Mouse (Mus musculus) heart, adult 11 months (tissue): Measurements from ENCODE around the gene Sertad3.

Experiments
- DNase-seq: peaks from one replicate; pipeline ENCODE4 v3.0.0; 2022

Gene Sertad3

DNA sequence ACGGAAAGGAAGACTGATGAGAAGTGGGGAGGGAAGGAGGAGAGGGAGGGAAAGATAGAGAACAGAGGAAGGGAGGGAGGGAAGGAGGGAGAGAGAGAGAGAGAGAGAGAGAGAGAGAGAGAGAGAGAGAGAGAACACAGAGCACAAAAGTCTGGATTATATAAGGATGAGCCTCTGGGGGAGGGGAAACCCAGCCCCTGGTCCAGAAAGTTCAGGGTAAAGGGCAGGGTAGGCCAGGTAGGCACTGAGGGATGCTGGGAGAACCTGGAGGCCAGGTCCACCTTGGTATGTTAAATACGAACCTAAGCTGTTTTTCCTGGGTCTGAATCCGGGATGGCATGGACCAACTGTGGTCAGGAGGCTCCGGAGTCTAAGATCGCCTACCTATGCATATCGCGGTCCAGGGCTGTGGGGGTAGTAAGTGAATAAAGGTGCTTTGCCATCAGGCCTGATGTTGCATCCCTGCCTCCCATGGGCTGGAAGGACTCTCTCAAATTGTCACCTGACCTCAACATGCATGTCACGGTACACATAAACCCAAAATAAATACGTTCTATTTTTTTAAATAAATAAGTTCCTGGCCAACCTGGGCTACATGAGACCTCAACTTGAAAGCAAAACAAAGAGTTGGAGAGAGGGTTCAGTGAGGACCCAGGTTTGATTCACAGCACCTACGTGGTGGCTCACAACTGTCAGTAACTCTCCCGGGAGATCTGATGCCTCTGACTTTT, 2.0 kb upstream of the Sertad3 start:
- peak; percentile 91 for DNase-seq

DNA sequence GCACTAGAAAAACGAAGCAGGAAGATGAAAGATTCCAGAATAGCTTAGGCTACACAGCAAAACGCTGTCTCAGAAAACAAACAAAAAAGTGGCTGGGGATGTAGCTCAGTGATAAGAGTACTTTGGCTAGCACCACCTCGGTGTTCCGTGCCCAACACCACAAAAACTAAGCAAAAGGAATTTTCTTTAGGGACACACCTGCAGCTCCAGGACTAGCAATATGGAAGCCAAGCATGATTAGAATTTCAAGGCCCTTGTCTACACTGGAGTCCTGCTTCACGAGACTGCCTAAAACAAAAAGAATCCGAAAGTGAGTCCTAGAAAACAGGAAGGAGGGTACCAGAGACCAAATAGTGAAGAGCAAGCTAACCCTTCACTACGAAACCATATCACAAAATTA, 972 bp upstream of the Sertad3 start:
- DNase-seq: peak; percentile 93

DNA sequence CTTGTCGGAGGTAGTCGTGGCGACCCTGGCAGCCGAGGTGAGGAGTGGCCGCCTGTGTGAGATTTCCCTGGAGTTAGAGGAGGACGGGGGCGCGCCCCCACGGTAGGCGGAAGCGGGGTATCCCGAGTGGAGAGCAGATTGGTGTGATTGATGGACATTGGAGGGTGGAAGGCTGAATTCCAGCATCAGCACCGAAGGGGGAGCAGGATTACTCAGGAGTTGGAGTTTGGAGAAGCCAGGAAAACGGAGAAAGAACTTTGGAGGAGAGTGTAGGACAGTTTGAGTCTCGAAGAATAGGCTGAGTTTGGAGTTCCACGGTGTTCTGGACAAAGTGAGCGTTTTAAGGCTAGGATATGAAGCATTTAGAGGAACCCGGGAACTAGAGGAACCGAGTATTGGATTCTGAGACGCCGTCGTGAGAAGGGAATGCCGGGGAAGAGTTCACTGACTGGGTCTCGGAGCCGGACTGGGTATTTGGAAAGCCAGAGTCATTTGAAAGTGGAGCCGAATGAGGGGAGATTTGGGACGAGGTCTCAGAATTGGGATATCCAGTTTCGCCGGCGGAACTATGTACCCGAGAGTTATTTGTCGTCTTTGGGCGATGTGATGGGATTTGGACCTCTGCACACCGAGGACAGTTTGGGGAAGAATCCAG, 394 bp downstream of the Sertad3 start:
- no peak for DNase-seq

DNA sequence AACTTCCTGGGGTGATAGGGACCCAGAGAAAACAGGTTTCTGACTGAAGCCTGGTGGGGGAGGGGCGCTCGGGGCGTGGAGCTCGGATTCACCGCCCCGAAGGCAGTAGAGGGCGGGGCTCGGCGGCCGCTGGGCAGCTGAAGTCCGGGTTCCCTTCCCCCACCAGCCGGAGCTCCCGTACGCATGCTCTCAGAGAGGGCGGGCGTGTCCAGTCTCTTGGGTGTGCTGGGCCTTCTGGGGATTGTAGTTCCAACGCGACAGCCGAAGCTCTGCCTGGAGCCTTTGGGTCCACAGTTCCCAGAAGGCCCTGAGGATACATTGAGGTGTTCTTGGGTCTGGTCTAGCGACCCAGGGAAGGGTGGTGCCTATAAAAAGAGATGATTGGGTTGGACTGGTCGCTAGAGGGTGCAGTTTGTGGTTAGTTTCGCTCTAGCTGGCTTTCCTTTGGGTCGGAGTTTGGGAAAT, 954 bp downstream of the Sertad3 start:
- DNase-seq: peak; percentile 100

DNA sequence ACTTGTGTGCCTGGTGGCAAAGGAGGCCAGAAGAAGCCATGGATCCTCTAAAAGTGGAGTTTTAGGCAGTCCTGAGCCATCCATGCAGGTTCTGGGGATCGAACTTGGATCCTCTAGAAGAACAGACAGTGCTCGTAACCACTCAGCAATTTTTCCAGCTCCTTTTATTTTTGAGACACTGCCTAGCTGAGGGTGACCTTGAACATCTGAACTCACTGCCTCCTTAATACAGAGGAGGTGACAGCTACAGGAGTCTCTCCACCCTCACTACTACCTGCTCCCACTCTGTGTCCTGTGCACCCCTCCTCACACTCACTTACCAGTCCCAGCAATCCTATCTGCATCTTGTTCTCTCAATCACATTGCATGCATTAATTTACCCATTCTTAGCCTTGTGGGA, 2.0 kb downstream of the Sertad3 start:
- no peak for DNase-seq

DNA sequence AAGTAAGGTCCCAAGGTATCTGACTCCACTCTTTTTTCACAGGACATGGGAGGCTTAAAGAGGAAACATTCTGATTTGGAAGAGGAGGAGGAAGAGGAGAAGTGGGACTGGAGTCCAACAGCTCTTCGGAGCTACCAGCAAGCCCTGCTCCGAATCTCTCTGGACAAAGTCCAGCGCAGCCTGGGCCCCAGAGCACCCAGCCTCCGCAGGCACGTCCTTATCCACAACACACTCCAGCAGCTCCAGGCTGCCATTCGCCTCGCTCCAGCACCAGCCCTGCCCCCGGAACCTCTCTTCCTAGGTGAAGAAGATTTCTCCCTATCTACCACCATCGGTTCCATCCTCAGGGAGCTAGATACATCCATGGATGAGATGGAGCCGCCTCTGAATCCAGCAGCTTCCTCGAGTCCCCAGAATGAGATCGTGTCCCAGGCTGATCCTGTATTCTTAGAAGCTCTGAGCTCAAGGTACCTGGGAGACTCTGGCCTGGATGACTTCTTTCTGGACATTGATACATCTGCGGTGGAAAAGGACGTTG, 2.6 kb downstream of the Sertad3 start:
- no peak for DNase-seq

DNA sequence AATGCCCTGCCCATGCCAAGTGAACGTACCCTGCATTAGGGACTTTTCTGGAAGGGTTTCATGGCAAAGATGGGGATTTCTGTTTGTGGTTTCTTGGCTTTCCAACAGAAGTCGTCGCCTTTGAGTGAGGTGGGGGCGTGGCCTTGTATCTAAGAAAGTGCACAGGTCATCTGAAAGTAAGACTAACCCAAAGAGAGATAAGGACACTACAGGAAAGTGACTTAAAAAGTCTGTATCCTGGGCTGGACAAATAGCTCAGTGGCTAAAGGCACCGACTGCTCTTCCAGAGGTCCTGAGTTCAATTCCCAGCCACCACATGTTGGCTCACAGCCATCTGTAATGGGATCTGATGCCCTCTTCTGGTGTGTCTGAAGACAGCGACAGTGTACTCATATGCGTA, 5.0 kb downstream of the Sertad3 start:
- no peak for DNase-seq

DNA sequence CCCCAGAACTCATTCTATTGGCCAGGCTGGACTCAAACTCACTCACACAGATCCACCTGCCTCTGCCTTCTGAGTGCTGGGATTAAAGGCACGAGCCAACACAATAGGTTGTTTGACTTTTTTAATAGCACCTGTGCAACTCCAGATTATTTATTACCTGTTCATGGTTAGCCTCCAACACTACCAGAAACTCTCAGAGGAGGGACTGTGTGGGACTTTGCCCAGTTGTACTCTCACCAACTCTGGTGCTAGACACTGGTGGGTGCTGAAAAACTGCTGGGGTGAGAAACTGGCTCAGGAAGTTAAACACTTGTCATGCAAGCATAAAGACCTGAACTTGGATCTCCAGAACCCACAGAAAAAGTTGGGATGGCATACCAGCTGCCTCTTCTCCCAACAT, 6.2 kb downstream of the Sertad3 start:
- DNase-seq: no peak

DNA sequence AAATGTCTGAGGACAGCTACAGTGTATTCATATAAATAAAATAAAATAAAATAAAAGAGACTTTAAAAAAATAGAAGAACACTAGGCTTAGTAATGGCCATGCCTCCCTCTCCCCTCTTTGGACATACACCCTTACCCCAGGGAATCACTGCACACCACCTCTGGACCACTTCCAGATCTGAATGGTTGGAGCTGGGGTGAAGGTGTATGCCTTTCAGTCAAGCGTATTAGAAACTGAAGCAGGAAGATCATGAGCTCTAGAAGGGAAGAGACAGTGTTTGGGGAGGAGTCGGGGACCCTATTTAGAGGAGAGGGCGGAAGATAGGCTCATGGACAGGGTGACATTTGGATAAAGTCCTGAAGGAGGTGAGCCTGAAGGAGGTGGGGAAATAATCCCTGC, 6.9 kb downstream of the Sertad3 start:
- peak; percentile 89 for DNase-seq

DNA sequence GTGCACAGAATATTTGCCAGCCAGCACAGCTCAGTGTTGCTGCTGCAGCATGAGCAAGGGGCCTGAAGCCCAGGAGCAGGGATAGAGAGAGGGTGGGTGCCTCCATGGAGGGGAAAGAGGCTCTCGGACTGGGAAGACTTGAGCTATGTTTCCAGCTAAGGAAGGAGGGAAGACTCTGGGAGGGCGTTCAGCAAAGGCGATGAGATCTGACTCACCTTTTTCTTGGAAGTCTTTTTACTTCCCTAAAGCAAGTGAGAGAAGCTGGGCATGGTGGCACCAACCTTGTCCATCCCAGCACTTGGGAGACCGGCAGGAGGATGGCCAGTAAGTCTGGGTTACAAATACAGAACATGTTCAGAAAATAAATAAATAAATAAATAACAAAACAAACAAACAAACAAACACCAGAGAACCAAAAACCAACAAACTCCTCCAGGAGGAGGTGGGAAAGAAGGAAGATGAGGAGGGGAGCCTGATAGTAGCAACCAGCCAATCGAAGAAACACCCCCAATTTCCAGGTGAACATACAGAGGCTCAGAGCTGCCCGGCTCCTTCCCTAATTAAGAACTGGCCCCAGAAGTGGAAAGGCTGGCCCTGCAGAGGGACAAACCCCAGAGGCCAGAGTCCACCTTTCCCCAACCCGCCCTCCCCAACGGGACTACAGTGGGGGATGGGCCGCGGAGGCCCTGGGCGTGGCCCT, 7.5 kb downstream of the Sertad3 start:
- no peak for DNase-seq

DNA sequence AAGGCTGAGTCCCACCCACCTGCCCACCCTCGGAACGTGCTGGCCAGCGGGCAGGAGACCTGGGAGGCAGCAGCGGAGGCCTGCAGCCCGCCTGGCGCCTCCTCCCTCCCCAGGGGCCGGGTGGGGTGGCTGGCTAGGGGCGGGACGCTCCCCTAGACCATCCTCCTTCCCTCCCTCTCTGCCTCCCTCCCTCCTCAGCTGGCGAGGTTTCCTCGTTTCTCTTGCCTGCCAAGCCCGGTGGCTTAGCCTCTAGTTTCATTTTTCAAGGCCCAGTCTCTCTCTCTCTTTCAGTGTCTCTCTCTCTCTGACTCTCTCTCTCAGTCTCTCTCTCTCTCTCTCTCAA, 8.0 kb downstream of the Sertad3 start:
- DNase-seq: peak; percentile 100

DNA sequence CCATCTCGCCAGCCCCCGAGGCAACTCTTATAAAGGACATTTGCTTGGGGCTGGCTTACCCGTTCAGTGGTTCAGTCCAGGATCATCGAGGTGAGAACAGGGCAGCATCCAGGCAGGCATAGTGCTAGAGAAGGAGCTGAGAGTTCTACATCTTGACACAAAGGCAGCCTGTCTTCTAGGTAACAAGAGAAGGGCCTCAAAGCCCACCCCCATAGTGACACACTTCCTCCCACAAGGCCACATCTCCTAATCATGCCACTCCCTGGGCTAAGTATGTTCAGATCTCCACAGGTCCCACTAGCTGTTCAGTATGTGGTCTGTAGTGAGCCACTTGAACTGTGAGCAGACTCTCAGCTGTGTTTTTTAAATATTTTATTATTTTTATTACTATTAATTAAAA, 10.3 kb downstream of the Sertad3 start:
- no peak for DNase-seq

DNA sequence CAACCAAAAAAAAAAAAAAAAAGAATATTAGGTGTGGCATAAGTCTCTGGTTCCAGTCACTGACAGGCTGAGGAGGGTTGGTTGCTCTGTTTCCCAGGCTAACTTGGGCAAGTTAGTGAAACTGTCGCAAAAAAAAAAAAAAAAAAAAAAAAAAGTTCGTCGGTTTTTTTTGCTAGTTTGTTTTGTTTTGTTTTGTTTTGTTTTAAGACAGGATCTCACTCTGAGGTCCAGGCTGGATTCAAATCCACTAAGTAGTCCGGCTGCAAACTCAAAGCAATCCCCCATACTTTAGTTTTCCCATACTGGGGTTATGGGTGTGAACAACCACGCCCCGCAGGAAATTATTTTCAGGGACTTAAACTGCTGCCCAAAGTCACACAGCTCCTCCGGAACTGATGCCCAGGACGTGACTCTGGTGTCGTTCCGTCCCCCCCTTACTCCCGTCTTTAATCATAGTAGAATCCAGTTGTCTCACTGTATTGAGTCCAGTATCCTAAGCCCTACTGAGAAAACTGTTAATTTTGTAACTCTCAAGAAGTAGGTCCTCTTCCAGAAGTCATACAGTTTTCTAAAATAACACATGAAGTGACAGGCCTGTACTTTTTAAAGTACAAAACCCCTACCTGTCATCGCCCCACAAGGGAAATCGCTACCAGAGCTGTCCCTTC, 12.7 kb downstream of the Sertad3 start:
- DNase-seq: no peak

DNA sequence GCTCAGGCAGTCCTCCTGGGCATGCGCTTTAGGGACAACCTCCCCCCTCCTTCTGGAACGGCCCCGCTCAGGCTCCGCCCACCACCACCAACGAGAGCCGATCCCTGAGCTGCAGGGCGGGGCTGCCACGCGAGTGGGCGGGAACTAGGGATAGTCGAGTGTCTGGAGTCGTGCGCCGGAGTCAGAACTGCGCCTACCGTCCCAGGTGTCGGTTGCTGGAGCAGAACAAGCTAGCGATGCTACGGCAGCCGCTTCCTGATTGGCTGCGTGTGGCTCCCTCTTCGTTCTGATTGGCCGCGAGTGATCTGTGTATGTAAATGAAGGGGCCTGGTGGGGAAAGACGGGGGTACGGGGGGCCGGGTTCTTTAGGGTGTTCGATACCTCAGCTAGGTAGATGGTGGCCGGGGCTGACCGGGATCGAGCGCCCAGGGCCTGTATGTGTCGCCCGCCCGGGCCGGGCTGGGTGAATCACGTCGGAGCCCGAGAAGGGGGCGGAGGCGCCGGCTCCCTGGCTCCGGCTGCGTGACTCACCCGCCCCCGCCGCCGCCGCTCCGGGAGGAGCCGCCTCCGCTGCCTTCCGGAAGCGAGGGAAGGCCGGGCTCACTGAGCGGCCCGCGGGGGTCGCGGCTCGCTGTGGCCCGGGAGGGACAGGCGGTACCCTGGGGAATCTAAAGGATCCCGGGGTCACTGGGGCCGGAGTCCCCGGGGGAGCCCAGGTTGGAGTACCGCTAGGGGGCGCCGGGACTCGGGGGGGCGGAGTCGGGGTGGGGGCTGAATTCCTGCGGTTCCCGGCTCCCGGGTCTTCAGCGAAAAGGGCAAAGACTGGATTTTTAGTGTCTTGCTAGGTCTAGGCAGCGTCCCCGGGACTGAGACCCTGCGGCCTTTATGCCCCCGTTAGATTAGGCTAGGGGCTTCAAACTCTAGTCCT, 13.5 kb downstream of the Sertad3 start, which contains the start of gene Sertad1:
Gene Sertad1 (plus strand): TSS at position 141 of the 928 bp plus-strand sequence.
- peak; percentile 100 for DNase-seq

DNA sequence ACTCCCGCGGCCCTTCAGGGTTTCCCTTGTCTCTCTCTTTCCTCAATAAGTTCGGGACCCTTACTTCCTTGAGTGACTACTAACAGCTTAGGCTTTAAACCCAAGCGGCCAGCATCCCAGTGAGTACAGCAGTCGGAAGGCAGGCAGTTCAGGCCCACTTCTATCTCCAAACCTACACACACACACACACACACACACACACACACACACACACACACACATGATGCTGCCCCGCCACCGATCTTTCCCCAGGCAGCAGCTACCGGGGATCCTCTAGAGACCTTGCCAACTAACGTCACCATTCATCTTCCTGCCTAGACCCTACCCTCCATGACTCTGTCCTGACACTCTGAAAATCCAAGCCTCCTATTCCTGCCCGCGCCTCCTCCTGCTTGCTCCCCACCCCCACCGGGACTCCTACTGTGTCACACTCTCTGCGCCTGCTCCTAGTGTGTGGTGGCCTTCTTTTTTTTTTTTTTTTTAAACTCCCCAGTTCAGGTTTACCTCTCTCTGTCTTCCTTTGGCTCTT, 14.2 kb downstream of the Sertad3 start:
- DNase-seq: peak; percentile 98

DNA sequence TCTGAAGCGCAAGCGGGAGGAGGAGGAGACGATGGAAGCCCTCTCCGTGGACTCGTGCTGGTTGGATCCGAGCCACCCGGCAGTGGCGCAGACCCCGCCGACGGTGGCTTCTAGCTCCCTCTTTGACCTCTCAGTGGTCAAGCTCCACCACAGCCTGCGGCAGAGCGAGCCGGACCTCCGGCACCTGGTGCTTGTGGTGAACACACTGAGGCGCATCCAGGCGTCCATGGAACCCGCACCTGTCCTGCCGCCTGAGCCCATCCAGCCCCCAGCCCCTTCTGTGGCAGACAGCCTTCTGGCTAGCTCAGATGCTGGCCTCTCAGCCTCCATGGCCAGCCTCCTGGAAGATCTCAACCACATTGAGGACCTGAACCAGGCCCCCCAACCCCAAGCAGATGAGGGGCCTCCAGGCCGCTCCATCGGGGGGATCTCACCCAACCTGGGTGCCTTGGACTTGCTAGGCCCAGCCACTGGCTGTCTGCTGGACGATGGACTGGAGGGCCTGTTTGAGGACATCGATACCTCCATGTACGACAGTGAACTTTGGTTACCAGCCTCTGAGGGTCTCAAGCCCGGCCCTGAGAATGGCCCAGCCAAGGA, 15.8 kb downstream of the Sertad3 start:
- peak; percentile 95 for DNase-seq

DNA sequence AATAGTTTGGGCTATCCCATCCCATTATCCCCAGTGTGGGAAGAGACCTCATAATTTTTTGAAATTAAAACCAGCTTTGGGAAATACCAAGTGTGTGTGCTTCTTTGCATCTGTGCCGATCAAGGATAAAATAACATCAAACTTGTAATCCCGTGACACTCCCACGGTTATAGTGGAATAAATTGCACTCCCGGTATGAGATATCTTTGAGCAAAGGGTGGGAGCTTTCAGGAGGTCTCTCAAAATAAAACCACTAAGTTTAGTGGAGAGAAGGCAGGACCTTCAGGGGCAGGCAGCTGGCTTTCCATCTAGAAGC, 16.6 kb downstream of the Sertad3 start:
- no peak for DNase-seq

DNA sequence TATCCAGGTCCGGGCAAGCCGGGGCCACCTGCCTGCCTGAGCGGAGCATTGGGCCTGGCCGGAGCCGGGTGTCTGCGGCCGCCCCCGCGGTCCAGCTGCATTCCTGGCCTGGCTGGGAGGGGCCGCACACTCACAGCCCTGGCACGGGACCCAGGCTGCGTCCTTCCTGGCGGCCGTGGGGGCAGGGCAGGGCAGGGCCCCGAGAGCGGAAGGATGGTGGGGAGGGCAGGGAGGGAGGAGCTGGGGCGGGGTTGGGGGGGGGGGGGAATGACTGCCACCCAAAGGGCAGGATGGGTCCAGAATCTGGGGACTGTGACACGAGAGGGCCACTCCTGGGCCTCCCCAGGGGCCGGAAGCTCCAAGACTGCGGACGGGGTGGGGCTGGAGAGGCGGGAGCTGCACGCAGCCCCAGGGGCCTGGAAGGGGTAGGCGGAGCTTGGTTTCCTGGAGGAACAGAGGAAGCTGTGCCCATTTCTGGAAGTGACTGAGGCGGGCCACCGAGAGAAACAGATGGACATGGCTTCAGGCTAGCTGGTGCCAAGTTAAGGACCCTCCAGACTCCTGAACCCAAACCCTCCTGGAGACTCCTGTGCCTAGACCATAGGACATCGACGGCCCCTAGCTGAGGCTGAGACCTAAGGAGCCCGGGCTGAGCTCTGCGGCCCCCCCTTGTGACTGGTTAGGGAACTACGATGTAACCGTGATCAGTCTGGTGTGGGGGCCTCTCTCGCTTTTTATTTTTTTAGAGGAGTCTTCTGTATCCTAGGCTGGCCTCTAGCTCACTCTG, 17.2 kb downstream of the Sertad3 start:
- peak; percentile 100 for DNase-seq

DNA sequence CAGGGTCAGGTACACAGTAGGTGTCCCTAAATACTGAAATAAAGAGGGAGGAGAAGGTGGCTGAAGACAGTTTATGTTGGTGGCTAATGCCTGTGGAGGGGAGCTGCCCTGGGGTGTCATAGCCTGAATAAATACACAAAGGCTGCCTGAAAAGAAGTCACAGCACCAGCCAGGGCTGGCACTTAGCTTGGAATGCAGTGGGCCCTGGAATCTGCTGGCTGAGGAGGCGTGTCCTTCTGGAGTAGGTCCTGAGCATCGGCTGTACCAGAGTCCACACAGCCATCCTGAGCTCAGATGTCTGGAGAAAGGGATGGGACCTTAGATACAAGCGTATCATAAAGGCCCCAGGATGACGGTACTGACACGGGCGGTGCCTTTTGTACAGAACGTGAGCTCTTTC, 18.3 kb downstream of the Sertad3 start:
- peak; percentile 94 for DNase-seq

DNA sequence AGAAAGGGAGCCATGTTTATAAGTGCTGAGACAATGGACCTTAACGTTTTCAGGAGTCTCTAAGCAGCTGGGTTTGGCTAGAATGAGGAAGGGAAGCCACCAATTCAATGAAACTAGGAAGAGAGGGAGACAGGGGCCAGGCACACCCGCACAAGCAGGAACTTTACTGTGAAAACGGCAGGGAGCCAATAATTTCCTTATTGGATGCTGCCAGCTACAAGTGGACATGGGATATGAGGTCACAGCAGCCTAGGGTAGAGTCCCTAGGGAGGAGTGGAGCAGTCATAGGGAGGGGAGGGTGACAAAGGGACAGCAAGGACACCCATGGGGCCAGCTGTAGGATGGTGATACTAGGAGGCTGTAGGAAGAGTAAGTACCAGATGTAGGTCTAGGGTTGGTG, 19.5 kb downstream of the Sertad3 start:
- peak; percentile 91 for DNase-seq

DNA sequence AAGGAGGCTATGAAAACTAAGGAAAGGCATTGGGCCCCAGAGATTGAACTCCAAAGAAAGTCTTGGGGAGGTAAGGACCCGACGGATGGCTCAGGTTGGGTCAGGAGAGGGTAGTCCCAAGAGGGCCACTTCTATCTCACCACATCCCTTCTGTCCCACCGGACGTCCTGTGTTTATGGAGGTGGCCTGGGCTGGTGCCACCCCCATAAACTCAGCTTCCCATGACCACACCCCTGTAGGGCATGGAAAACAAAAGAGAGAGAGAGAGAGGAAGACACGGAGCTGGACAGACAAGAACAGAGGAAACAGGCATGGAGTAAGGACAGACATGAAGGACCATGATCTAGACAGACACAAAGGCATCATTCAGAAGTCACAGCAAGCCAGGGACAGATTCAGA, 19.9 kb downstream of the Sertad3 start:
- no peak for DNase-seq
